In the genomic region with DNA sequence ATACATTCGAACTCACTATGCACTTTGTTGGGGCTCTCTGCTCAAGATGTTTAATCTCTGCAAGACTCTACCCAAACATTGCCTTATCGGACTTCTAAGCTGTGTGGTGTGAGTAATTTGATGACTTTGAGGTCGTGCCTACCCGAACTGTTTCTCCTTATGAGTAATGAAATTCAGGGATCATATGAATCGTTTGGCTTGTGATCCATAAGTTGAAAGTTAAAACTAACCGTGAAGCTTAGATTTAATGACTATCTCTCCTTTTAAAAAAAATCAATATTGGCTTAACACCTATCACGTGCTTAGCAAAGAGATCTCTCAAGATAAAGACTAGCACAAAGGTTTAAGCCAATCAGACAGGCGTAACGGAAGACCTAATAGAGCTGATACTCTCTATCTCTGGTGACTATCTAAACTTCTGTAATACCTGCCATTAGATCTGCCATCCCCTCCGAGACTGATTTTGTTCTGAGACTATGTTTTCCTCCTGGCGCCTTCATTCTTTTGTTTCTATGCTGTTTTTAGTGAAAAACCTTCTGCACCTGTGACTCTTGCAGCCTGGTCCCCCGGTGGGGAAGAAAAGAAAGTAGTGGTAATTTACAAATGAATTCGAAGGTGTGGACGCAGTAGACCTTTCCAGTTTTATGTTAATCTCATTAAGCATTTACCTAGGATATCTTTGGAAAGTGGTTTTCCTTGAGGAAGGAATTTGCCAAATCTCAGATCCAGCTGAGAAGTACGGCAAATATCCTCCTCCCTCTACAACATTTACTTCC, we compare ENCODE assay signal across 7 mouse cellular contexts. TPM values are rescaled to one million over a fixed set of nuclear protein-coding genes. Genes with fewer than 3 reads are reported as not detected.
DNase-seq lines count a peak whose midpoint lies in the region; ATAC-seq and TF ChIP-seq lines count a peak whose summit lies in the region.

No protein-coding gene starts in this region.

- no peak overlapping the region for H3K4me3 ChIP-seq in thymus, adult 2 months (ENCODE audit: control insufficient read depth, insufficient read depth, low read length)
- peak overlapping the region; percentile 62 for H3K4me3 ChIP-seq in hindbrain, postnatal 0 days (ENCODE audit: low read length)
- H3K4me3 ChIP-seq in midbrain, embryonic 15.5 days, result peak overlapping the region; percentile 94

- no peak for ATAC-seq in hindbrain, postnatal 0 days
- peak; percentile 7 for ATAC-seq in midbrain, embryonic 15.5 days (replicated peaks)

- H3K27me3 ChIP-seq in thymus, adult 2 months (ENCODE audit: control insufficient read depth, insufficient read depth, low read length), result no peaks in the 10 kb centered on the region
- H3K27me3 ChIP-seq in hindbrain, postnatal 0 days (ENCODE audit: insufficient read depth, low read length), result no peaks in the 10 kb centered on the region
- H3K27me3 ChIP-seq in midbrain, embryonic 15.5 days (replicated peaks), result no peaks in the 10 kb centered on the region

- no peak for TF ChIP-seq CTCF in thymus, adult 2 months (IDR thresholded peaks at IDR 0.05; ENCODE audit: borderline replicate concordance, control insufficient read depth, extremely low read depth, insufficient read depth, low read length, poor library complexity)
- TF ChIP-seq CTCF in hindbrain, postnatal 0 days (IDR thresholded peaks at IDR 0.05; ENCODE audit: low read depth), result no peak

- no peaks in the 10 kb centered on the region for H3K9me3 ChIP-seq in hindbrain, postnatal 0 days (ENCODE audit: low read length)
- no peaks in the 10 kb centered on the region for H3K9me3 ChIP-seq in midbrain, embryonic 15.5 days

- peak overlapping the region; percentile 92 for H3K4me2 ChIP-seq in hindbrain, postnatal 0 days (ENCODE audit: low read depth, low read length)
- H3K4me2 ChIP-seq in midbrain, embryonic 15.5 days, result peak overlapping the region; percentile 56

- 4% methylated on average over 15 of the region's 15 CpGs for WGBS in thymus, adult 2 months
- 1% methylated on average over 15 of the region's 15 CpGs for WGBS in hindbrain, postnatal 0 days
- WGBS in midbrain, embryonic 15.5 days, result under 1% methylated on average over 15 of the region's 15 CpGs

- no peak overlapping the region for H3K27ac ChIP-seq in thymus, adult 2 months (ENCODE audit: control insufficient read depth, insufficient read depth, low read length)
- peak overlapping the region; percentile 88; the same call in 1 of the 2 replicates for H3K27ac ChIP-seq in hindbrain, postnatal 0 days
- H3K27ac ChIP-seq in midbrain, embryonic 15.5 days, result peak overlapping the region; percentile 96

- TF ChIP-seq POLR2A in thymus, adult 2 months (IDR thresholded peaks at IDR 0.05; ENCODE audit: control insufficient read depth, extremely low read depth, insufficient read depth, low read length, poor library complexity), result no peak

- peaks cover 4% of the 10 kb centered on the region; the same call in 1 of the 2 replicates for H3K4me1 ChIP-seq in thymus, adult 2 months (replicated peaks; ENCODE audit: control insufficient read depth, insufficient read depth, low read length)
- peaks cover 6% of the 10 kb centered on the region for H3K4me1 ChIP-seq in hindbrain, postnatal 0 days (ENCODE audit: insufficient read depth, low read length)
- peaks cover 21% of the 10 kb centered on the region for H3K4me1 ChIP-seq in midbrain, embryonic 15.5 days

- H3K9ac ChIP-seq in hindbrain, postnatal 0 days (replicated peaks; ENCODE audit: low read length), result peak overlapping the region; percentile 83
- H3K9ac ChIP-seq in midbrain, embryonic 15.5 days, result peak overlapping the region; percentile 100; the same call in 1 of the 2 replicates

- no peaks in the 10 kb centered on the region for H3K36me3 ChIP-seq in thymus, adult 2 months (ENCODE audit: control insufficient read depth, insufficient read depth, low read length)
- no peaks in the 10 kb centered on the region for H3K36me3 ChIP-seq in hindbrain, postnatal 0 days (ENCODE audit: insufficient read depth, low read length)
- H3K36me3 ChIP-seq in midbrain, embryonic 15.5 days (replicated peaks), result no peaks in the 10 kb centered on the region

- DNase-seq in thymus, postnatal 0 days (ENCODE audit: low spot score), result peak; percentile 10
- no peak for DNase-seq in thymus, adult 2 months
- DNase-seq in embryo, embryonic 11 days, result peak; percentile 12
- no peak for DNase-seq in hindbrain, postnatal 0 days (ENCODE audit: low spot score)
- DNase-seq in testis, postnatal 10 days (ENCODE audit: low spot score), result no peak
- DNase-seq in layer of hippocampus, adult 18-20 months (ENCODE audit: low spot score in 2 of 2), result no peak

RNA-seq across cellular contexts. Expression of gene Qser1, which starts 1.2 kb away (rescaled TPM):
- polyA plus RNA-seq in thymus, postnatal 0 days (2015; fragmentation: Nextera tagmentation; extraction: Ambion mirVana), result 3.9 and 4.6 TPM in 2 replicates
- 7.2 and 8.2 TPM in 2 replicates for polyA plus RNA-seq in thymus, adult 2 months (2012; rRNA removed)
- 12.2 and 14.1 TPM in 2 replicates for total RNA-seq in hindbrain, postnatal 0 days (2014; rRNA removed)
- polyA plus RNA-seq in hindbrain, postnatal 0 days (2015; fragmentation: Nextera tagmentation; extraction: Ambion mirVana), result 4.1 and 4.3 TPM in 2 replicates
- polyA plus RNA-seq in midbrain, embryonic 15.5 days (2015; fragmentation: Nextera tagmentation; extraction: Ambion mirVana), result 6.5 and 7.1 TPM in 2 replicates
- total RNA-seq in layer of hippocampus, adult 18-20 months (2021), result 1 to 10 TPM; 9.4 to 9.6 TPM

RNA-seq across cellular contexts. Expression of gene Prrg4, which starts 31.9 kb away (rescaled TPM):
- 2.3 and 2.6 TPM in 2 replicates for polyA plus RNA-seq in thymus, postnatal 0 days (2015; fragmentation: Nextera tagmentation; extraction: Ambion mirVana)
- 2.4 TPM in 2 replicates for polyA plus RNA-seq in thymus, adult 2 months (2012; rRNA removed)
- 2.2 and 3.8 TPM in 2 replicates for total RNA-seq in hindbrain, postnatal 0 days (2014; rRNA removed)
- 1.4 and 1.6 TPM in 2 replicates for polyA plus RNA-seq in hindbrain, postnatal 0 days (2015; fragmentation: Nextera tagmentation; extraction: Ambion mirVana)
- 0.40 and 0.44 TPM in 2 replicates for polyA plus RNA-seq in midbrain, embryonic 15.5 days (2015; fragmentation: Nextera tagmentation; extraction: Ambion mirVana)
- under 1 TPM; 0.51 to 0.74 TPM for total RNA-seq in layer of hippocampus, adult 18-20 months (2021)

RNA-seq across cellular contexts. Expression of gene Ccdc73, which starts 49.9 kb away (rescaled TPM):
- 7.5 and 7.6 TPM in 2 replicates for polyA plus RNA-seq in thymus, postnatal 0 days (2015; fragmentation: Nextera tagmentation; extraction: Ambion mirVana)
- 0.77 TPM in 1 of 2 replicates, not detected in the other for polyA plus RNA-seq in thymus, adult 2 months (2012; rRNA removed)
- total RNA-seq in hindbrain, postnatal 0 days (2014; rRNA removed), result 15.2 TPM in 1 of 2 replicates, not detected in the other
- polyA plus RNA-seq in hindbrain, postnatal 0 days (2015; fragmentation: Nextera tagmentation; extraction: Ambion mirVana), result 3.7 and 5.2 TPM in 2 replicates
- polyA plus RNA-seq in midbrain, embryonic 15.5 days (2015; fragmentation: Nextera tagmentation; extraction: Ambion mirVana), result 4.4 and 5.2 TPM in 2 replicates
- not detected for total RNA-seq in layer of hippocampus, adult 18-20 months (2021)

Comparison
In these comparisons a context has a peak if more than half of its experiments do, and no peak if none do; other contexts are left out.
1. DNase-seq: peak in thymus, postnatal 0 days (single experiment) and embryo, embryonic 11 days (single experiment); none in thymus, adult 2 months (single experiment), hindbrain, postnatal 0 days (single experiment), testis, postnatal 10 days (single experiment) and layer of hippocampus, adult 18-20 months (0 of 2).